Mouse (Mus musculus): ENCODE results near the gene Kdm6b. TPM values are rescaled to one million over a fixed set of nuclear protein-coding genes. Genes with fewer than 3 reads are reported as not detected.

Kdm6b gene
- total and polyA plus RNA-seq, 3 experiments: 4.8 to 145 (median 111) TPM

DNA sequence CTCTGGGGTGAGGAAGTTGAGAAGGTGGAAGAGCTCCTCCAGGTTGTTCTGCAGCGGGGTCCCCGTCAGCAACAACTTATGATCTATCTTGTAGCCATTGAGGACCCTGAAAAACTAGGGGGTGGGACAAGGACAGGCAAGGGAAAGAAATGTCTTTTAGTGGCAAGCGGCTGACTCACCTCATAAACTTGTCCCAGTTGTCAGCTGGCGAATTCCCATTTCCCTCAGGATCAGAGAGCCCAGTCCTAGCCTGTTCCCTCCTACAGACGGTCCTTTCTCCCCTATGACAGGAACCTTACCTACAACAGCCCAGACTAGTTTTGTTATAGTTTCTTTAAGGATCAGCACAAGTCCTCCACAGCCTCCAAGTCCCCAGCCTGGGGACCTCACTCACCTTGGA, 56.9 kb downstream of the Kdm6b start:
- Histone ChIP-seq H3K4me1 (ENCODE audit: insufficient read depth, low read depth, low read length) (peaks cover 3% of the 10 kb centered on the region; the same call in 1 of the 2 replicates), H3K27me3 (ENCODE audit: insufficient read depth, low read length) (no peaks in the 10 kb centered on the region), H3K9me3 (replicated peaks) (no peaks in the 10 kb centered on the region), H3K4me3 (ENCODE audit: low read depth, low read length) (no peak overlapping the region), H3K36me3 (replicated peaks) (peaks cover 100% of the 10 kb centered on the region)
- ATAC-seq (ENCODE audit: extremely low read depth, insufficient number of reproducible peaks, low FRiP score, poor library complexity, severe bottlenecking) (no peak), DNase-seq (ENCODE audit: low spot score) (no peak)
- no peak for TF ChIP-seq CTCF (IDR thresholded peaks at IDR 0.05; ENCODE audit: low read depth, low read length)
- no peak for TF ChIP-seq TAL1 (conservative IDR thresholded peaks at IDR 0.05; ENCODE audit: low read depth, low read length)
- no peak for TF ChIP-seq POLR2AphosphoS5 (IDR thresholded peaks at IDR 0.05; ENCODE audit: insufficient replicate concordance, low read depth, low read length)
- no peak for TF ChIP-seq GATA2 (IDR thresholded peaks at IDR 0.05; ENCODE audit: borderline replicate concordance, low read depth, low read length)

Other genes starting within 250 kb of the Kdm6b start
- not detected in 2 replicates for gene Alox8, start 215.8 kb downstream of the Kdm6b start, total RNA-seq (2014; fragmentation: Nextera tagmentation)
- gene Alox8, start 215.8 kb downstream of the Kdm6b start, total RNA-seq (2017): 0.06 and 0.49 TPM in 2 replicates
- gene Alox8, start 215.8 kb downstream of the Kdm6b start, polyA plus RNA-seq (2012): not detected in 2 replicates
- gene Gucy2e, start 176.6 kb downstream of the Kdm6b start, total RNA-seq (2014; fragmentation: Nextera tagmentation): not detected in 2 replicates
- gene Gucy2e, start 176.6 kb downstream of the Kdm6b start, total RNA-seq (2017): 0.05 and 0.06 TPM in 2 replicates
- gene Gucy2e, start 176.6 kb downstream of the Kdm6b start, polyA plus RNA-seq (2012): not detected in 2 replicates
- gene Cntrob, start 89.9 kb downstream of the Kdm6b start, total RNA-seq (2014; fragmentation: Nextera tagmentation): 30.3 and 42.0 TPM in 2 replicates
- gene Cntrob, start 89.9 kb downstream of the Kdm6b start, total RNA-seq (2017): 19.2 and 26.0 TPM in 2 replicates
- gene Cntrob, start 89.9 kb downstream of the Kdm6b start, polyA plus RNA-seq (2012): 30.8 and 35.4 TPM in 2 replicates
- gene Trappc1, start 89.7 kb downstream of the Kdm6b start, total RNA-seq (2014; fragmentation: Nextera tagmentation): 138 and 139 TPM in 2 replicates
- gene Trappc1, start 89.7 kb downstream of the Kdm6b start, total RNA-seq (2017): 116 and 127 TPM in 2 replicates
- 7.4 and 10.1 TPM in 2 replicates for gene Trappc1, start 89.7 kb downstream of the Kdm6b start, polyA plus RNA-seq (2012)
- 0.58 and 1.2 TPM in 2 replicates for gene Kcnab3, start 87.4 kb downstream of the Kdm6b start, total RNA-seq (2014; fragmentation: Nextera tagmentation)
- gene Kcnab3, start 87.4 kb downstream of the Kdm6b start, total RNA-seq (2017): 0.60 and 0.64 TPM in 2 replicates
- 0.27 and 0.33 TPM in 2 replicates for gene Kcnab3, start 87.4 kb downstream of the Kdm6b start, polyA plus RNA-seq (2012)
- not detected in 2 replicates for gene Rnf227, start 73.2 kb downstream of the Kdm6b start, total RNA-seq (2014; fragmentation: Nextera tagmentation)
- 0.06 and 0.11 TPM in 2 replicates for gene Rnf227, start 73.2 kb downstream of the Kdm6b start, total RNA-seq (2017)
- gene Rnf227, start 73.2 kb downstream of the Kdm6b start, polyA plus RNA-seq (2012): not detected in 2 replicates
- 120 TPM in 2 replicates for gene Chd3, start 44.3 kb downstream of the Kdm6b start, total RNA-seq (2014; fragmentation: Nextera tagmentation)
- gene Chd3, start 44.3 kb downstream of the Kdm6b start, total RNA-seq (2017): 55.6 and 71.0 TPM in 2 replicates
- gene Chd3, start 44.3 kb downstream of the Kdm6b start, polyA plus RNA-seq (2012): 183 and 212 TPM in 2 replicates
- gene Naa38, start 18.2 kb downstream of the Kdm6b start, total RNA-seq (2014; fragmentation: Nextera tagmentation): 96.2 and 98.4 TPM in 2 replicates
- 171 and 204 TPM in 2 replicates for gene Naa38, start 18.2 kb downstream of the Kdm6b start, total RNA-seq (2017)
- 104 and 107 TPM in 2 replicates for gene Naa38, start 18.2 kb downstream of the Kdm6b start, polyA plus RNA-seq (2012)
- gene Cyb5d1, start 18.0 kb downstream of the Kdm6b start, total RNA-seq (2014; fragmentation: Nextera tagmentation): 24.0 and 26.0 TPM in 2 replicates
- gene Cyb5d1, start 18.0 kb downstream of the Kdm6b start, total RNA-seq (2017): 36.0 and 41.5 TPM in 2 replicates
- 3.5 and 9.1 TPM in 2 replicates for gene Cyb5d1, start 18.0 kb downstream of the Kdm6b start, polyA plus RNA-seq (2012)
- gene Tmem88, start 15.4 kb downstream of the Kdm6b start, total RNA-seq (2014; fragmentation: Nextera tagmentation): 2.6 TPM in 2 replicates
- gene Tmem88, start 15.4 kb downstream of the Kdm6b start, total RNA-seq (2017): 0.93 and 1.2 TPM in 2 replicates
- gene Tmem88, start 15.4 kb downstream of the Kdm6b start, polyA plus RNA-seq (2012): 2.2 and 3.0 TPM in 2 replicates
- gene Dnah2, start 135.4 kb upstream of the Kdm6b start, total RNA-seq (2014; fragmentation: Nextera tagmentation): 0.73 and 1.1 TPM in 2 replicates
- 2.6 and 3.2 TPM in 2 replicates for gene Dnah2, start 135.4 kb upstream of the Kdm6b start, total RNA-seq (2017)
- gene Dnah2, start 135.4 kb upstream of the Kdm6b start, polyA plus RNA-seq (2012): 0.06 and 0.13 TPM in 2 replicates
- 0.29 and 0.68 TPM in 2 replicates for gene Efnb3, start 146.5 kb upstream of the Kdm6b start, total RNA-seq (2014; fragmentation: Nextera tagmentation)
- gene Efnb3, start 146.5 kb upstream of the Kdm6b start, total RNA-seq (2017): 0.27 and 0.29 TPM in 2 replicates
- gene Efnb3, start 146.5 kb upstream of the Kdm6b start, polyA plus RNA-seq (2012): 0.36 and 0.56 TPM in 2 replicates
- 20.5 and 26.1 TPM in 2 replicates for gene Wrap53, start 166.6 kb upstream of the Kdm6b start, total RNA-seq (2014; fragmentation: Nextera tagmentation)
- gene Wrap53, start 166.6 kb upstream of the Kdm6b start, total RNA-seq (2017): 9.6 and 9.8 TPM in 2 replicates
- 15.7 and 22.0 TPM in 2 replicates for gene Wrap53, start 166.6 kb upstream of the Kdm6b start, polyA plus RNA-seq (2012)
- gene Trp53, start 166.7 kb upstream of the Kdm6b start, total RNA-seq (2014; fragmentation: Nextera tagmentation): 228 and 271 TPM in 2 replicates
- gene Trp53, start 166.7 kb upstream of the Kdm6b start, total RNA-seq (2017): 52.1 and 57.4 TPM in 2 replicates
- 141 and 175 TPM in 2 replicates for gene Trp53, start 166.7 kb upstream of the Kdm6b start, polyA plus RNA-seq (2012)
- 84.5 and 116 TPM in 2 replicates for gene Atp1b2, start 192.3 kb upstream of the Kdm6b start, total RNA-seq (2014; fragmentation: Nextera tagmentation)
- 3.6 and 4.8 TPM in 2 replicates for gene Atp1b2, start 192.3 kb upstream of the Kdm6b start, total RNA-seq (2017)
- 50.0 and 54.6 TPM in 2 replicates for gene Atp1b2, start 192.3 kb upstream of the Kdm6b start, polyA plus RNA-seq (2012)
- gene Shbg, start 204.2 kb upstream of the Kdm6b start, total RNA-seq (2014; fragmentation: Nextera tagmentation): not detected in 2 replicates
- gene Shbg, start 204.2 kb upstream of the Kdm6b start, total RNA-seq (2017): not detected in 2 replicates
- not detected in 2 replicates for gene Shbg, start 204.2 kb upstream of the Kdm6b start, polyA plus RNA-seq (2012)
- 2.4 and 7.3 TPM in 2 replicates for gene Sat2, start 208.3 kb upstream of the Kdm6b start, total RNA-seq (2014; fragmentation: Nextera tagmentation)
- 1.5 and 2.6 TPM in 2 replicates for gene Sat2, start 208.3 kb upstream of the Kdm6b start, total RNA-seq (2017)
- gene Sat2, start 208.3 kb upstream of the Kdm6b start, polyA plus RNA-seq (2012): 0.09 TPM in 1 of 2 replicates, not detected in the other
- gene Fxr2, start 219.3 kb upstream of the Kdm6b start, total RNA-seq (2014; fragmentation: Nextera tagmentation): 90.1 and 92.9 TPM in 2 replicates
- 44.9 and 53.6 TPM in 2 replicates for gene Fxr2, start 219.3 kb upstream of the Kdm6b start, total RNA-seq (2017)
- 77.8 and 82.4 TPM in 2 replicates for gene Fxr2, start 219.3 kb upstream of the Kdm6b start, polyA plus RNA-seq (2012)
- 2.1 TPM in 1 of 2 replicates, not detected in the other for gene Sox15, start 241.6 kb upstream of the Kdm6b start, total RNA-seq (2014; fragmentation: Nextera tagmentation)
- gene Sox15, start 241.6 kb upstream of the Kdm6b start, total RNA-seq (2017): 0.17 TPM in 1 of 2 replicates, not detected in the other
- gene Sox15, start 241.6 kb upstream of the Kdm6b start, polyA plus RNA-seq (2012): 0.20 and 0.36 TPM in 2 replicates
- gene Mpdu1, start 249.0 kb upstream of the Kdm6b start, total RNA-seq (2014; fragmentation: Nextera tagmentation): 27.0 and 31.1 TPM in 2 replicates
- 43.4 and 63.6 TPM in 2 replicates for gene Mpdu1, start 249.0 kb upstream of the Kdm6b start, total RNA-seq (2017)
- 22.7 and 24.9 TPM in 2 replicates for gene Mpdu1, start 249.0 kb upstream of the Kdm6b start, polyA plus RNA-seq (2012)